Mouse (Mus musculus) fibroblast of lung, adult 2 months (primary cell): Measurements from ENCODE around the gene D1Ertd622e.

ENCODE experiments used
- DNase-seq: peaks from one replicate; pipeline ENCODE4 v3.0.0-alpha.2; 2011; ENCODE audit warnings: low read depth

The D1Ertd622e gene

DNA sequence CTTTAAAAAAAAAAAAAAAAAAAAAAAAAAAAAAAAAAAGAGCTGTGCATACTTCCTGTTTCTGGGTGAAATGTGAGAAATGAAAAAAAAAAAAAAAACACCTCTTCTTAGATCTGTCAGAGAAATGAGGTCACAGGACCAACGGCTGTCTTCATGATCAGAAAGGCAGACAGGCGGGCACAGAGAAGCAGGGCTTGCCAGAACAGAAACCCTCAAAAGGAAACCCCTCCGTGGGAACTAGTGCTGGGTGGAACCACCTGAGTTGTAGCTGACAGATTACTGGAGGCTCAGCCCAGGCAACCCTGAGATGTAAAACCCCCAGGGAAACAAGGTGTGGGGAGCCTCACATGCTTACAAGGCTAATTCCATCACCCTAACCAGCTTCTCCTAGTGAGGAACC, 81.6 kb downstream of the D1Ertd622e start:
- no peak for DNase-seq

DNA sequence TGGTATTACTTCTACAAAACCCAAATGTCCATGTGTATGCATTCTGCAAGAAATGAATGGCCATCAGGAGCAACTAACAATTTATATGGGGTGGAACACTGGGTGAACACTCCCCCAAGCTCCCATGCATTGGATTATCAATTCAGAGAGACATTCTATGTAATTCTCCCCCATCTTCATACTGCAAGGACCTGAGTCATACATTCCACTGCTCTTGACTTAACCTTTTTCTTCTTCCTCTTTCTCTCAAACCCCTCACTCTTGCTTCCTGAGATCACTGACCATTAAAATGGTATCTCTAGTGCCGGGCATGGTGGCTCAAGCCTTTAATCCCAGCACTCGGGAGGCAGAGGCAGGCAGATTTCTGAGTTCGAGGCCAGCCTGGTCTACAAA, 83.9 kb downstream of the D1Ertd622e start:
- no peak for DNase-seq

DNA sequence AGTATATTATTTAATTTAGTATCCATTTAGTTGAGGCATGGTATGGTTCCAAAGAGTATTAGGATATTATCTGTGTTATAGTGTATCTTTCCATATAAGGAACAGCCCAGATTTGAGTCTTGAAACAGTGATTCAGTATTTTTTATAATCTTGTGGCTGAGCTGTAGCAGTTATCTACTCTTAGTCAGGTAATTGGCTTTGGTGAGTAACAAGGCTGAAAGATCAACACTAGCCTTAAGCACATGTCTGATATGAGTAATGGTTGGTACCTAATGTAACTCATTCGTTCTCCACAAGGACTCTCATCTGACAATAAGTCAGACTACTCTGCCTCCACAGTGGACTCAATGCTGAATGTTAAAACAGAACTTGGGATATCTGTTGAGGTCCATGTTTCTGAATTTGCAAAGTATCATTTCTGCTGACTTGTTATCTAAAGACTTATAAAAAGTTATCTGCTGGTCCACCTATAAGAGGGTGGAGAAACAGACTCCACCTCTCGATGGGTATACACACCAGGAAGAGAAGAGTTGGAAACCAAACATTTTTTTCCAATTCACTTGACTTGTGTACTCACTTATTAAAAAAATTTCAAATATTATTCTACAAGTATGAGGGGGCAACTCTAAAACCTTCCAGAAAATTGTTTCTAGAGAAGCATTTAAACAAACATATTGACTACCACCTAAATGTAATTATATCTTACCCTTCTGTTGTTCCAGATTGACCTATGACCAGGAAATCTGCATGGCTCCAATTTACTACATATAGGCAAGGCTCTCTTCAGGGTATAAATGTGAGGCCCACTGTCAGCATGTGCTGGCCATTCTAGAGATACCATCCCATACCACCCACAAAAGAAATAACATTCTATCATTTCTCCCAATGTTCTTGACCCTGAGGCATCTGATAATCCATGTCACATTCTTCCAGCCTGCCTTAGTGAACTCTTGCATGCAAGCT, 84.5 kb downstream of the D1Ertd622e start:
- no peak for DNase-seq

DNA sequence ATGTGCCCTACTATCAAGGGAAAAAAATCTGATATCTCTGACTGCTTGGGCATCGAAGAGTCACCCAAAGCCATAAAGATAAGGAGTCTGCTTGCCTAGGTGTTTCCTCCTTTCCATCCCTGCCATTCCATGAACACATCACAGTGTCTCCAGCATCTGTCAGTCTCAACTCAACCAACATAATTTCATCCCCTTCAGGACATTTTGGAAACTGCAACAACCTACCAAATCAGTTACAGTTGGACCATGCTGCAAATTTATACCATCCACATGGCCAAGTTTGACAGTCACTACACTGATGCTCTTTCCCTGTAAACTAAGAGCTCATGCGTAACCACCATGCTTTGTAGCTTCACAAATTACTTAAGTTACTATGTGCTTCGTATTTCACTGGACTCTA, 85.3 kb downstream of the D1Ertd622e start:
- DNase-seq, result no peak

DNA sequence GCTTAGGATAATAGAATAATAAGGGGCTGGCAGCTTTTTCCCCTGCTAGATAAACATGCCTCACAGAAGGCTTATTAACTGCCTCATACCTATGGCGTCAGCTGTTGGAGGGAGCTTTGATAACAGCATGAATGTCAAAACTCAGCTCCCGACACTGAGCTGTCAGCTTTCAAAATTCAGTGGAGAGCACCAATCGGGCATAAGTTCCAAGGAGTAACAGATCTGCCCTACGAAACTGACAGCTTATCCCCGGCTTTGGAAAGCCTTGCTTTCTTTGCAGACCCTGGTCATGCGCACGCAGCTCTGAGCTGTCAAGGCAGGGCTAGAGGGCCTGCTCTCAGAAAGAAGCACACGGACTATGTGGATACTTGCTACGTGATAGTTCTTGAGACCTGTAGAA, 91.1 kb downstream of the D1Ertd622e start:
- no peak for DNase-seq

DNA sequence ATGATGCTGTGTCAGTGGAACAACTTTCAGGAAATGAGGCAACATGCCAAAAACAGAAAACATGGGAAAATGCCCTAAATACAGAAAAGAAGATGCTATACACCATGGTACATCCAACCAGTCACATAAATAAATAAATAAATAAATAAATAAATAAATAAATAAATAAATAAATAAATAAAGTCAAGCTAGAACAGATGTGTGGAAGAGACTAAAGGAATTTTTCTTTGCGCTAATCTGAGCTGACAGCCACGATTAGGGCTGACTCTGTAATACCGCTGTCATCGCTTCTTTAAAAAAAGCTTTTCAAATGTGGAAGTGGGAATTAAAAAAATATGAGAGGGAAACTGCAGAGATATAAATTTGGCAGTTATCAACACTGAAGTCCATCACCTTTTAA, 93.9 kb downstream of the D1Ertd622e start:
- no peak for DNase-seq

DNA sequence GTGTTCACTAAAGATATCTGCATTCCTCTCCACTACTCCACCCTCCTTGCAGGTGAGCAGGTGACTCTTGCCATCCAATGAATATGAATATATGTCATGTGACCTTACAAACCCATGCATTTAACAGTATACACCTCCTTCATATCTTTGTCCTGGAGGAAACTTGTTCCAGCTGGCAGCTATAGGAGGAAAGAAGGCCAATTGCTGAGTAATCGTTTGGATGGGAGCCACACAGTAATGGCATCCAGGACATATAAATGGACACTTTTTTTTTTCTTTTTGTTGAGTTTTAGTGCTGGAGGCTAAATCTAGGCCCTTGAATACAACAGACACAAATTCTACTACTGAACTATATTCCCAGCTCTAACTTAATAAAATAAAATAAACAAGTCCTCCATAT, 97.2 kb downstream of the D1Ertd622e start:
- no peak for DNase-seq

DNA sequence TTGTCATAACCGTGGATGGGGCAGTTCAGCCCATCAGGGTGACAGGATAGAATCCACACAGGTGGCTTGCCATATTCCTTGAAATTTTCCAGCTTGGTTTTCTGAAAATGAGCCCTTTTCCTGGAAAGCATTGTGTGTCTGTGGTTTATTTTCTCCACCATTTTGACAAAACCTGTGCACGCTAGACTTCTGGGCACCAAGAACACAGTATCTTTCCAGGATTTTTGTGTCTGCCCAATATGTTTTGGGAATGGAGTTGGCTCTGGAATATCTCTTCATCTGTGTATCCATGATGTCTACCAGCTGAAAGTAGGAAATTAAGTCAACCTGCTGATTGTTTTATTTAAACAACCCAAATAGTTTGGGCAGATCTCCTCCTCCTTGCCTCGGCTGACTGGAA, 99.0 kb downstream of the D1Ertd622e start:
- DNase-seq, result no peak
